Mouse (Mus musculus): ENCODE results near the gene Pqlc3. TPM values are rescaled to one million over a fixed set of nuclear protein-coding genes. Genes with fewer than 3 reads are reported as not detected.

Gene Pqlc3
- polyA plus RNA-seq, 1 experiment from 2014 or later: 5.9 TPM

- H3K9ac ChIP-seq (ENCODE audit: low read depth, low read length): no peak overlapping the region
Observed at GRCm38 (mm10) chr12:16994291-16994690, 5.9 kb downstream of the Pqlc3 start.

GRCm38 (mm10) chr12:16992355-16992754, 7.9 kb downstream of the Pqlc3 start:
- Histone ChIP-seq H3K27me3 (ENCODE audit: control insufficient read depth, insufficient read depth, low read depth, low read length) (no peaks in the 10 kb centered on the region), H3K9ac (ENCODE audit: low read depth, low read length) (no peak overlapping the region), H3K4me3 (ENCODE audit: low read depth, low read length) (no peak overlapping the region), H3K4me1 (ENCODE audit: control insufficient read depth, low read depth, low read length) (peaks cover 2% of the 10 kb centered on the region; the same call in 1 of the 2 replicates), H3K36me3 (ENCODE audit: control insufficient read depth, insufficient read depth) (no peaks in the 10 kb centered on the region; the same call in 1 of the 2 replicates), H3K27ac (ENCODE audit: low read length) (no peak overlapping the region), H3K9me3 (replicated peaks; ENCODE audit: control insufficient read depth, low read length) (no peaks in the 10 kb centered on the region), H3K4me2 (ENCODE audit: low read depth, low read length) (no peak overlapping the region)
- no peak for ATAC-seq (ENCODE audit: low read depth)
- WGBS (ENCODE audit: insufficient replicate concordance): 67% methylated on average over 2 of the region's 2 CpGs

More at GRCm38 (mm10) chr12:16994291-16994690, 5.9 kb downstream of the Pqlc3 start:
- ATAC-seq (ENCODE audit: low read depth): no peak
- no peaks in the 10 kb centered on the region for H3K9me3 ChIP-seq (replicated peaks; ENCODE audit: control insufficient read depth, low read length)
- H3K4me1 ChIP-seq (ENCODE audit: control insufficient read depth, low read depth, low read length): peaks cover 7% of the 10 kb centered on the region
- H3K4me2 ChIP-seq (ENCODE audit: low read depth, low read length): no peak overlapping the region
- WGBS (ENCODE audit: insufficient replicate concordance): 65% methylated on average over 2 of the region's 2 CpGs
- H3K27me3 ChIP-seq (ENCODE audit: control insufficient read depth, insufficient read depth, low read depth, low read length): peaks cover 13% of the 10 kb centered on the region
- H3K36me3 ChIP-seq (ENCODE audit: control insufficient read depth, insufficient read depth): no peaks in the 10 kb centered on the region; the same call in 1 of the 2 replicates
- H3K4me3 ChIP-seq (ENCODE audit: low read depth, low read length): no peak overlapping the region
- H3K27ac ChIP-seq (ENCODE audit: low read length): no peak overlapping the region

GRCm38 (mm10) chr12:16991376-16991775, 8.8 kb downstream of the Pqlc3 start:
- WGBS (ENCODE audit: insufficient replicate concordance): 83% methylated on average over 2 of the region's 2 CpGs
- Histone ChIP-seq H3K36me3 (ENCODE audit: control insufficient read depth, insufficient read depth) (no peaks in the 10 kb centered on the region; the same call in 1 of the 2 replicates), H3K27ac (ENCODE audit: low read length) (no peak overlapping the region), H3K4me2 (ENCODE audit: low read depth, low read length) (no peak overlapping the region), H3K4me3 (ENCODE audit: low read depth, low read length) (no peak overlapping the region), H3K9me3 (replicated peaks; ENCODE audit: control insufficient read depth, low read length) (no peaks in the 10 kb centered on the region), H3K4me1 (ENCODE audit: control insufficient read depth, low read depth, low read length) (peaks cover 2% of the 10 kb centered on the region; the same call in 1 of the 2 replicates), H3K27me3 (ENCODE audit: control insufficient read depth, insufficient read depth, low read depth, low read length) (no peaks in the 10 kb centered on the region), H3K9ac (ENCODE audit: low read depth, low read length) (no peak overlapping the region)
- ATAC-seq (ENCODE audit: low read depth): no peak

GRCm38 (mm10) chr12:16985778-16986177, 14.4 kb downstream of the Pqlc3 start:
- no peak overlapping the region for H3K9ac ChIP-seq (ENCODE audit: low read depth, low read length)
- H3K9me3 ChIP-seq (replicated peaks; ENCODE audit: control insufficient read depth, low read length): no peaks in the 10 kb centered on the region
- no peak overlapping the region for H3K4me3 ChIP-seq (ENCODE audit: low read depth, low read length)
- peaks cover 12% of the 10 kb centered on the region for H3K36me3 ChIP-seq (ENCODE audit: control insufficient read depth, insufficient read depth)
- no peak for ATAC-seq (ENCODE audit: low read depth)
- H3K4me1 ChIP-seq (ENCODE audit: control insufficient read depth, low read depth, low read length): no peaks in the 10 kb centered on the region
- no peaks in the 10 kb centered on the region for H3K27me3 ChIP-seq (ENCODE audit: control insufficient read depth, insufficient read depth, low read depth, low read length)
- 69% methylated on average over 1 of the region's 1 CpGs for WGBS (ENCODE audit: insufficient replicate concordance)
- H3K27ac ChIP-seq (ENCODE audit: low read length): no peak overlapping the region
- no peak overlapping the region for H3K4me2 ChIP-seq (ENCODE audit: low read depth, low read length)

GRCm38 (mm10) chr12:16977120-16977519, 23.1 kb downstream of the Pqlc3 start:
- Histone ChIP-seq H3K9ac (ENCODE audit: low read depth, low read length) (no peak overlapping the region), H3K27me3 (ENCODE audit: control insufficient read depth, insufficient read depth, low read depth, low read length) (no peaks in the 10 kb centered on the region), H3K27ac (ENCODE audit: low read length) (no peak overlapping the region), H3K4me2 (ENCODE audit: low read depth, low read length) (no peak overlapping the region), H3K4me1 (ENCODE audit: control insufficient read depth, low read depth, low read length) (no peaks in the 10 kb centered on the region), H3K9me3 (replicated peaks; ENCODE audit: control insufficient read depth, low read length) (no peaks in the 10 kb centered on the region), H3K36me3 (ENCODE audit: control insufficient read depth, insufficient read depth) (peaks cover 43% of the 10 kb centered on the region), H3K4me3 (ENCODE audit: low read depth, low read length) (no peak overlapping the region)
- no peak for ATAC-seq (ENCODE audit: low read depth)

- H3K27me3 ChIP-seq (ENCODE audit: control insufficient read depth, insufficient read depth, low read depth, low read length): no peaks in the 10 kb centered on the region
- ATAC-seq (ENCODE audit: low read depth): no peak
- H3K4me2 ChIP-seq (ENCODE audit: low read depth, low read length): no peak overlapping the region
- H3K4me3 ChIP-seq (ENCODE audit: low read depth, low read length): no peak overlapping the region
- no peak overlapping the region for H3K9ac ChIP-seq (ENCODE audit: low read depth, low read length)
- H3K9me3 ChIP-seq (replicated peaks; ENCODE audit: control insufficient read depth, low read length): no peaks in the 10 kb centered on the region
- H3K27ac ChIP-seq (ENCODE audit: low read length): no peak overlapping the region
- 80% methylated on average over 2 of the region's 2 CpGs for WGBS (ENCODE audit: insufficient replicate concordance)
- no peaks in the 10 kb centered on the region for H3K4me1 ChIP-seq (ENCODE audit: control insufficient read depth, low read depth, low read length)
- H3K36me3 ChIP-seq (ENCODE audit: control insufficient read depth, insufficient read depth): peaks cover 18% of the 10 kb centered on the region
Observed at GRCm38 (mm10) chr12:16966811-16967210, 33.4 kb downstream of the Pqlc3 start.

- H3K4me3 ChIP-seq (ENCODE audit: low read depth, low read length): no peak overlapping the region
- H3K27me3 ChIP-seq (ENCODE audit: control insufficient read depth, insufficient read depth, low read depth, low read length): no peaks in the 10 kb centered on the region
- no peak overlapping the region for H3K27ac ChIP-seq (ENCODE audit: low read length)
- no peaks in the 10 kb centered on the region for H3K9me3 ChIP-seq (replicated peaks; ENCODE audit: control insufficient read depth, low read length)
- H3K9ac ChIP-seq (ENCODE audit: low read depth, low read length): no peak overlapping the region
- H3K4me2 ChIP-seq (ENCODE audit: low read depth, low read length): no peak overlapping the region
- H3K36me3 ChIP-seq (ENCODE audit: control insufficient read depth, insufficient read depth): peaks cover 27% of the 10 kb centered on the region
- H3K4me1 ChIP-seq (ENCODE audit: control insufficient read depth, low read depth, low read length): no peaks in the 10 kb centered on the region
- ATAC-seq (ENCODE audit: low read depth): no peak
- 64% methylated on average over 2 of the region's 2 CpGs for WGBS (ENCODE audit: insufficient replicate concordance)
Observed at GRCm38 (mm10) chr12:16963354-16963753, 36.9 kb downstream of the Pqlc3 start.

GRCm38 (mm10) chr12:16958851-16959250, 41.4 kb downstream of the Pqlc3 start:
- Histone ChIP-seq H3K4me2 (ENCODE audit: low read depth, low read length) (no peak overlapping the region), H3K4me3 (ENCODE audit: low read depth, low read length) (no peak overlapping the region), H3K27ac (ENCODE audit: low read length) (no peak overlapping the region), H3K27me3 (ENCODE audit: control insufficient read depth, insufficient read depth, low read depth, low read length) (no peaks in the 10 kb centered on the region), H3K9ac (ENCODE audit: low read depth, low read length) (no peak overlapping the region), H3K9me3 (replicated peaks; ENCODE audit: control insufficient read depth, low read length) (no peaks in the 10 kb centered on the region), H3K36me3 (ENCODE audit: control insufficient read depth, insufficient read depth) (peaks cover 27% of the 10 kb centered on the region), H3K4me1 (ENCODE audit: control insufficient read depth, low read depth, low read length) (no peaks in the 10 kb centered on the region)
- no peak for ATAC-seq (ENCODE audit: low read depth)
- WGBS (ENCODE audit: insufficient replicate concordance): 69% methylated on average over 1 of the region's 1 CpGs

- peak; percentile 51 for ATAC-seq (ENCODE audit: low read depth)
- WGBS (ENCODE audit: insufficient replicate concordance): 71% methylated on average over 6 of the region's 6 CpGs
- Histone ChIP-seq H3K9ac (ENCODE audit: low read depth, low read length) (no peak overlapping the region), H3K9me3 (replicated peaks; ENCODE audit: control insufficient read depth, low read length) (no peaks in the 10 kb centered on the region), H3K4me2 (ENCODE audit: low read depth, low read length) (no peak overlapping the region), H3K27me3 (ENCODE audit: control insufficient read depth, insufficient read depth, low read depth, low read length) (no peaks in the 10 kb centered on the region), H3K4me1 (ENCODE audit: control insufficient read depth, low read depth, low read length) (no peaks in the 10 kb centered on the region), H3K36me3 (ENCODE audit: control insufficient read depth, insufficient read depth) (no peaks in the 10 kb centered on the region; the same call in none of the 2 replicates), H3K27ac (ENCODE audit: low read length) (no peak overlapping the region), H3K4me3 (ENCODE audit: low read depth, low read length) (no peak overlapping the region)
Observed at GRCm38 (mm10) chr12:16948239-16948638, 52.0 kb downstream of the Pqlc3 start.
